Mouse (Mus musculus): ENCODE results near the gene A730061H03Rik.
A peak's percentile ranks its signal among the peaks of the same experiment; 100 is the strongest.

DNA sequence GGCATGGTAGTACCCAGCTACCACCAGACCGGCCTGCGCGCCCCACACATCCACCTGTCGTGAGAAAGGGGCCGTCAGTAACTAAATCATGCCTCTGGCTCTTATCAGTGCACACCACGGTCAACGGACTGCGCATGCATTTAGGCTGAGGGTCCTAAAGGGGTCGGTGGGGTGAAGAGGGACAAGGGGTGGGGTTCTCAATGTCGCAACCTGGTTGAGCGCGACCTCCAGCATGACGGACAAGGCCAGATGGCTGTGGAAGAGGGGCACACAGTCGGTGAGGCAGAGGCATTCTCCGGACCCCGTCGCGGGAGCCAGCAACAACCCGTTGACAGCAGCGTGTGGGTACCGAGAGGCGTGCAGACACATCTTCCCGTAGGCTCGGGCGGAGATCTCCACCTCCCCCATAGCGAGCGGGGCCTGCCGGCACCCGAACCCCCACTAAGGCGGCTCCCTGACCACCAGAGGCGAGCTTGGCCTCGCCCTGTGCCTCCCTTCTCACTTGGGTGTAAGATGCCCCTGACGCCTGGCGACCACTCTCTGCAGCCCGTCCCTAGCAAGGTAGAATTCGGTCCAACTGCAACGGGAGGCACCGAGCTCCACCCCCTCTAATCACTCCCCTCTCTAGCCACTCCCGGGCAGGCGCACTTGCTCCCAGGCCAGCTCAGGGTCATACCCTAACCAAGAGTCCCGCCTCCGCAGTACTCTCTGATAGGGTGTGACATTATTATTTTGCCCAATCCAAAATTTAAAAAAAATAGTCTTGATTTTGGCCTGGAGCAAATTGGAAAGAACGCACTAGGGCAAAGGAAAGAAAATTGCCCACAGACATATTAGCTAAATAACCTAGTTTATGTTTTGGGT, 24.7 kb upstream of the A730061H03Rik start, which contains the start of gene Emc9:
- TF ChIP-seq CTCF (IDR thresholded peaks at IDR 0.05; ENCODE audit: control insufficient read depth, insufficient read depth, low read length) (no peak), POLR2A (IDR thresholded peaks at IDR 0.05; ENCODE audit: borderline replicate concordance, control insufficient read depth, low read depth, low read length) (peak; percentile 58; the same call in 1 of the 2 replicates)
